Mouse (Mus musculus): ENCODE measurements around the gene Fzd5.

DNA sequence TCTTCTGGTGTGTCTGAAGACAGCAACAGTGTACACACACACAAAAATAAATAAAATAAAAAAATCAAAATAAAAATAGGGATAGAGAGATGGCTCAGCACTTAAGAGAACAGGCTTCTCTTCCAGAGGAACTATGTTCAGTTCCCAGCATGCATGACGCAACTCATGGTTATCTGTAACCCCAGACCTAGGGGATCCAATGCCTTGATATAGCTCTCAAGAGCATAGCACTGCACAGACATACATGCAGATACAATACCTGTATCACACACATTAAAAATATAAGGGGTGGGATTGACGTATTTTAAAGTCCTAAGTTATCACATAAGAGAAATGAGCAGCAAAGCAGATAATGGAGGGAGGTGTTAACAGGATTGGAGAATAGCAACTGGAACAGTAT is 53.1 kb downstream of the Fzd5 start:
- TF ChIP-seq CTCF (IDR thresholded peaks at IDR 0.05; ENCODE audit: extremely low read depth, insufficient read depth, insufficient read length, insufficient replicate concordance) (no peak), POLR2A (IDR thresholded peaks at IDR 0.05; ENCODE audit: low read depth, low read length) (no peak)

Data from spleen, adult 2 months (tissue).